Mouse (Mus musculus) heart, embryonic 14.5 days (tissue): Measurements from ENCODE around the gene Sh2b1. TPM values are rescaled to one million over a fixed set of nuclear protein-coding genes. Genes with fewer than 3 reads are reported as not detected.
"Not testable (repeated sequence)": the region's sequence is repeated elsewhere in the genome, so short reads cannot be mapped to it uniquely, and the experiment has no call there.

Experiments used
- ATAC-seq: fragments of 200-750 bp; cut with Nextera tagmentation; 2 replicates; pipeline ENCODE4 v1.8.0; 2017; ENCODE audit warnings: low read depth, moderate TSS enrichment; ENCODE audit not compliant: insufficient number of reproducible peaks, insufficient read depth, low FRiP score
- H3K27ac ChIP-seq, 2 experiments: fragments of 200-500 bp in 1 of 2; fragments of 300-500 bp in 1 of 2; sonication (generic) in 1 of 2; replicated peaks in 1 of 2; 2 replicates each; pipeline ENCODE4 v1.5.1; 2012 to 2014; ENCODE audit warnings: low read depth in 2 of 2, low read length in 2 of 2, control low read depth in 1 of 2, mild to moderate bottlenecking in 1 of 2, mixed read lengths in 1 of 2; ENCODE audit not compliant: control insufficient read depth in 1 of 2, insufficient read depth in 1 of 2
- H3K27me3 ChIP-seq: fragments of 300-500 bp; sonication (generic); 2 replicates; pipeline ENCODE4 v1.6.1; 2014; ENCODE audit warnings: mild to moderate bottlenecking, low read length, control low read depth; ENCODE audit not compliant: control insufficient read depth, insufficient read depth
- H3K36me3 ChIP-seq: fragments of 300-500 bp; sonication (generic); 2 replicates; pipeline ENCODE4 v1.6.1; 2014; ENCODE audit warnings: mild to moderate bottlenecking, control low read depth, low read length, mixed read lengths; ENCODE audit not compliant: control insufficient read depth, insufficient read depth
- H3K4me1 ChIP-seq, 2 experiments: fragments of 200-500 bp in 1 of 2; fragments of 300-500 bp in 1 of 2; sonication (generic) in 1 of 2; 2 replicates each; pipeline ENCODE4 v1.6.1; 2012 to 2014; ENCODE audit warnings: low read length in 2 of 2, control low read depth in 1 of 2, mixed read lengths in 1 of 2; ENCODE audit not compliant: control insufficient read depth in 2 of 2, insufficient read depth in 2 of 2
- H3K4me2 ChIP-seq: fragments of 300-500 bp; sonication (generic); 2 replicates; pipeline ENCODE4 v1.6.1; 2014; ENCODE audit warnings: mild to moderate bottlenecking, low read length
- H3K4me3 ChIP-seq, 2 experiments: fragments of 200-500 bp in 1 of 2; fragments of 300-500 bp in 1 of 2; sonication (generic) in 1 of 2; 2 replicates each; pipeline ENCODE4 v1.5.1; 2012 to 2014; ENCODE audit warnings: low read length in 2 of 2, mild to moderate bottlenecking in 2 of 2, control low read depth in 1 of 2, low read depth in 1 of 2, moderate library complexity in 1 of 2; ENCODE audit not compliant: control insufficient read depth in 1 of 2, insufficient read depth in 1 of 2
- H3K9ac ChIP-seq: fragments of 300-500 bp; sonication (generic); 2 replicates; pipeline ENCODE4 v1.6.1; 2014; ENCODE audit warnings: mild to moderate bottlenecking, low read length
- H3K9me3 ChIP-seq: fragments of 300-500 bp; sonication (generic); 2 replicates; pipeline ENCODE4 v1.6.1; 2016; ENCODE audit warnings: low read length, control low read depth; ENCODE audit not compliant: control insufficient read depth
- WGBS: fragments of 180-500 bp; shearing (Covaris S2); extraction: QIAGEN DNeasy Blood & Tissue Kit; methylation state at CpG from one replicate; pipeline ENCODE4 v1.1.7; 2014; 5-methylcytosine and 5-hydroxymethylcytosine counted together
- polyA plus RNA-seq: library from polyadenylated mRNA; unstranded; fragments of >200 nt; fragmentation: Nextera tagmentation; extraction: Ambion mirVana; gene quantifications from 2 replicates; pipeline ENCODE4 v1.2.1, GENCODE M21; 2014

Sh2b1 gene
- polyA plus RNA-seq, 1 experiment from 2014 or later: 39.0 TPM

GRCm38 (mm10) chr7:126494120-126494519, 18.9 kb upstream of the Sh2b1 start:
- Histone ChIP-seq H3K4me1 (no peaks in the 10 kb centered on the region), H3K9me3 (no peaks in the 10 kb centered on the region), H3K4me2 (no peak overlapping the region), H3K9ac (no peak overlapping the region), H3K36me3 (peaks cover 99% of the 10 kb centered on the region), H3K4me3 (no peak overlapping the region), H3K27me3 (no peaks in the 10 kb centered on the region), H3K27ac (no peak overlapping the region)
- WGBS: 87% methylated on average over 6 of the region's 6 CpGs
- ATAC-seq: no peak

DNA sequence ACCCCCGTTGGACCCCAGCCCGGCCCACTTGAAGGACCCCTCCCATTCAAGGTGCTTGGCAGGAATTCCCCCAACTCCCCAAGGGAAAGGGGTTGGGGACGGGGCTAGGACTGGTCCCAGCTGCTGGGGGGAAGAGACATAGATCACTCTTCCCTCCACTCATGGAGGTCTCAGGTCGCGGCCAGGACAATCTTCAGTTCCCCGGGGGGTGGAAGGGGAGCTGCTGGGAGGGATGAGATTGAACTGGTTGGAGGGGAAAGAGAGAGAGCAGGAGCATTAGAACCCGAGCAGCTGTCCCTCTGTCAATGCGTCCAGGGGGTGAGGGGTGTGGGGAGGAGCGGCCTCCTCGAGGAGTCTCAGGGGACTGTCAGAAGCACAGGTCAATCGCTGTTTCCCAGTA, 16.7 kb upstream of the Sh2b1 start:
- Histone ChIP-seq H3K27me3 (no peaks in the 10 kb centered on the region), H3K9me3 (no peaks in the 10 kb centered on the region), H3K9ac (no peak overlapping the region), H3K4me2 (no peak overlapping the region), H3K4me3 (no peak overlapping the region), H3K27ac (no peak overlapping the region), H3K4me1 (peaks cover 0 to 3% of the 10 kb centered on the region in 2 experiments; a peak in 2 of 4 replicates), H3K36me3 (peaks cover 84% of the 10 kb centered on the region)
- ATAC-seq: no peak
- WGBS: 52% methylated on average over 11 of the region's 11 CpGs

DNA sequence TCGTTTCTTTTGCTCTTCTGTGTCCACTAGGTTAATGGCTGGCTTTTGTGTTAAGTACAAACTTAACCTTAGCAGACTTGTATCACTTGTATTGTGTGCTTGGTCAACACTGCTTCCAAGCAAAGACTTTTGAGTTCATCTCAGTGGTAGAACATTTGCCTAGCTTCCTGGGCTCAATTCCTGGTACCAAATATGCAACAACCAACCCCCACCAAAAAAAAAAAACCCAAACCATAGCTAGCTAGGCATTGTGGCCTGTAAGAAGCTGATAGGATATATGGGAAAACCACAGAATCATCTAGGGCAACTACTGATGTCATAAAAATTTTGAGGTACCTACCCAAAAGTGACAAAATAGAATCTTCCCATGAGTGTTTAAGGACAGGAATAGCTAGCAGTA, 15.8 kb upstream of the Sh2b1 start:
- no peak overlapping the region for H3K4me2 ChIP-seq
- H3K4me1 ChIP-seq: peaks cover 0 to 3% of the 10 kb centered on the region in 2 experiments; a peak in 2 of 4 replicates
- H3K27ac ChIP-seq: no peak overlapping the region
- H3K36me3 ChIP-seq: peaks cover 75% of the 10 kb centered on the region
- no peaks in the 10 kb centered on the region for H3K27me3 ChIP-seq
- H3K9me3 ChIP-seq: no peaks in the 10 kb centered on the region
- no peak overlapping the region for H3K4me3 ChIP-seq
- no peak for ATAC-seq
- 73% methylated on average over 1 of the region's 1 CpGs for WGBS
- H3K9ac ChIP-seq: no peak overlapping the region

GRCm38 (mm10) chr7:126487617-126488385, 12.6 kb upstream of the Sh2b1 start:
- H3K27me3 ChIP-seq, H3K9me3 ChIP-seq, H3K4me1 ChIP-seq, ATAC-seq: not testable (repeated sequence)
- 12% methylated on average over 19 of the region's 25 CpGs for WGBS
- Histone ChIP-seq H3K27ac (peak overlapping the region; percentile 50 to 60; a peak in 2 of 4 replicates), H3K4me3 (peak overlapping the region; percentile 65 to 96), H3K4me2 (peak overlapping the region; percentile 95), H3K9ac (peak overlapping the region; percentile 82), H3K36me3 (peaks cover 43% of the 10 kb centered on the region)

DNA sequence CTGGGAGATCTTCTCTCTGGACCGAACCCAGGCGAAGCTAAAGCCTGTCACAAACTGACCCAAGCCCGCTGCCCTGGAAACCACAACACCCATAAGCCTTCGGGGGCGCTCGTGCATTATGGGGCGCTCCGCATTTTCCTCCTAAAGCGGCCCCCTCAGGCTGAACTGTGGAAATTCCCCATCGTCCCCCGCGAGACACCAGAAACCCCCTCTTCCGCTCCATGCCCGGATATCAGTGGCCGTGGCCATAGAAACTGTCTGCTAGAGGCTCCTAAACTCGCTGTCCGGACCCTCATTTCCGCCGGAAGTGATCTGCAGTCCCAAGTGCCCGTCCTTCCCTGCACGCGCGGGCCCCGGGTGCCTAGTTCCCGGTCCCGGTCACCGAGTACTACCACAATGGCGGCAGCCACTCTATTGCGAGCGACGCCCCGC, 11.8 kb upstream of the Sh2b1 start, which contains the start of gene Tufm:
Gene Tufm, plus strand, starts transcription at position 310 of the 432 bp plus-strand sequence.
- Histone ChIP-seq H3K4me3 (peak within 1 kb of the TSS; percentile 65 to 96), H3K4me1 (peaks cover 0 to 11% of the 10 kb centered on the region in 2 experiments; a peak in 2 of 4 replicates), H3K9ac (peak within 1 kb of the TSS; percentile 82), H3K4me2 (peak within 1 kb of the TSS; percentile 95), H3K9me3 (no peaks in the 10 kb centered on the region), H3K36me3 (peaks cover 35% of the 10 kb centered on the region), H3K27ac (peak within 1 kb of the TSS; percentile 50 to 85), H3K27me3 (no peaks in the 10 kb centered on the region)
- under 1% methylated on average over 32 of the region's 32 CpGs for WGBS
- ATAC-seq: peak; percentile 89

DNA sequence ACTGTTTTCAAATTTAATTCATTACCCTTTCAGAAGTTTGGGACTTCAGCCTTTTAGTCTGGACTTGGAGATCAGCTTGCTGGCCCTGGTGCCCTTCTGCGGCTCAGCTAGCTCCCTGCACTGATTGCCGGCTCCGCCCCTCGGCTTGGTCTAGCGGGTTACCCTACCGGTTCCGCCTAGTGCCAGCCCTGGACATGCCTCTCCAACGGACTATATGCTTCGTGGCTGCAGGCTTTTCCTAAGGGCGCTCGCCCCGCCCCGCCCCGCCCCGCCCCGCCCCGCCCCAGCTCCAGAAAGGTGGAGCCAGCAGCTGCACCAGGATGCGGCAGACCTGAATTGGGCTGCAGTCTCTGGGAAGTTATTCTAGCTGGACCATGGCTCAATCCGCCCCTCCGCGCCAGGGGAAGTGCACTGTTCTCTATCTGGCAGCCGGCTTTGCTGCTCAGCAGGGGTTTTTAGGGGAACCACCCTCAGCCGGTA, 7.2 kb upstream of the Sh2b1 start:
- H3K27ac ChIP-seq: peak overlapping the region; percentile 48 to 72
- H3K4me1 ChIP-seq: 0 out of 4 replicates have a peak, but pooled peaks cover 0 to 8% of the 10 kb centered on the region in 2 experiments
- WGBS: under 1% methylated on average over 23 of the region's 23 CpGs
- H3K9me3 ChIP-seq: no peaks in the 10 kb centered on the region
- peak; percentile 84 for ATAC-seq
- no peaks in the 10 kb centered on the region for H3K27me3 ChIP-seq
- peak overlapping the region; percentile 64 for H3K4me2 ChIP-seq
- H3K36me3 ChIP-seq: no peaks in the 10 kb centered on the region
- H3K9ac ChIP-seq: peak overlapping the region; percentile 65
- H3K4me3 ChIP-seq: peak overlapping the region; percentile 29 to 34

DNA sequence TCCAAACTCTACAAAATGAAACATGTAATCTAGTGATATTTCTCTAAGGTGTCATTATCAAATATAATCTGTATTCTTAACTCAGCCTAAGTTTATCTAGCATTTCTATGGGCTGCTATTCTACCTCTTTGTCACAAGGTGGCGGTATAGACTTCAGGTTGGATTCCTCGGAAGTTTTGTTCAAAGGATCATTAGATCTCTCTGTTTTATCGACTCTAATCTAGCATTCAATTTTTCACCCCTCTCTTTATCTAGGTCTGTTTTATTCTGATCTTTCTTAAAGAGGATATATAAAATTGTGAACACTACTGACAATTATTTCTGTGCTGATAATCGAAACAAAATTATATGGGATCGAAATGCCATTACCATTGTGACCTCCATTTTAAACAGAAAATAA, 6.5 kb upstream of the Sh2b1 start:
- WGBS: 22% methylated on average over 5 of the region's 5 CpGs
- Histone ChIP-seq H3K36me3 (no peaks in the 10 kb centered on the region), H3K27me3 (no peaks in the 10 kb centered on the region), H3K27ac (no peak overlapping the region), H3K4me1 (0 out of 4 replicates have a peak, but pooled peaks cover 0 to 8% of the 10 kb centered on the region in 2 experiments), H3K9ac (no peak overlapping the region), H3K9me3 (no peaks in the 10 kb centered on the region), H3K4me2 (peak overlapping the region; percentile 64; the same call in 1 of the 2 replicates), H3K4me3 (peak overlapping the region in 1 of 2 experiments; percentile 29; a peak in 1 of 4 replicates)
- ATAC-seq: no peak
